Mouse (Mus musculus) cortical plate, adult 2 months (tissue): ENCODE measurements around the gene Atoh8.

Experiments used
- CTCF ChIP-seq: fragments of 200-500 bp; IDR thresholded peaks from 2 replicates; pipeline ENCODE4 v1.5.1; 2011; ENCODE audit warnings: mild to moderate bottlenecking, control low read depth, low read length; ENCODE audit not compliant: insufficient read depth; ENCODE audit errors: extremely low read depth
- POLR2A ChIP-seq: fragments of 200-500 bp; IDR thresholded peaks from 2 replicates; pipeline ENCODE4 v1.6.1; 2011; ENCODE audit warnings: mild to moderate bottlenecking, low read length, control low read depth; ENCODE audit not compliant: insufficient read depth; ENCODE audit errors: extremely low read depth

DNA sequence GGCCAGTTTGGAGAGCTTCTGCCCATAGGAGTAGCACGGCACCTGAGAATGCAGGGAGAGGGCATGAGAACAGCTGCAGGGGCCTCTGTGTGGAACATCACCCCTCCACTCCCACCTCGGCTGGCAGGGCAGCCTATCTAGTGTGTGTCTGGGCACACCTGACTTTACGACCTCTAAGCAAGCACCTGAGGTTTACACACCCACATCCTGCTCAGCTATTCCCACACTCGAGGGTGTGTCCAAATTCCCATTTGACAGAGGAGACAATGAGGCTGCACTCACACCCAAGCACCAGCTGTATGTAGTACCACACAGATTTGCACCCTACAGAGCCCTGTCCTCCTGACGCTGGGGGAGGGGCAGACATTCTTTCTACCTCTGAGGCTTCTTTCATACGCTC, 11.5 kb downstream of the Atoh8 start:
- no peak for TF ChIP-seq CTCF
- no peak for TF ChIP-seq POLR2A
